Mouse (Mus musculus) embryonic facial prominence, embryonic 14.5 days (tissue): Measurements from ENCODE around the gene Kif12. TPM values are rescaled to one million over a fixed set of nuclear protein-coding genes. Genes with fewer than 3 reads are reported as not detected.

ENCODE experiments used
- ATAC-seq: fragments of 200-750 bp; cut with Nextera tagmentation; 2 replicates; pipeline ENCODE4 v1.8.0; 2017; ENCODE audit warnings: low read depth, moderate number of reproducible peaks, moderate TSS enrichment
- DNase-seq: peaks from one replicate; pipeline ENCODE4 v3.0.0-alpha.2; 2015; ENCODE audit warnings: low spot score
- H3K27ac ChIP-seq: fragments of 300-500 bp; sonication (generic); replicated peaks from 2 replicates; pipeline ENCODE4 v1.5.1; 2014; ENCODE audit warnings: low read depth, mild to moderate bottlenecking, low read length, moderate library complexity
- H3K27me3 ChIP-seq: fragments of 300-500 bp; sonication (generic); replicated peaks from 2 replicates; pipeline ENCODE4 v1.6.1; 2014; ENCODE audit warnings: low read length; ENCODE audit not compliant: control insufficient read depth, insufficient read depth
- H3K36me3 ChIP-seq: fragments of 300-500 bp; sonication (generic); 2 replicates; pipeline ENCODE4 v1.6.1; 2014; ENCODE audit warnings: low read length, mixed read lengths; ENCODE audit not compliant: control insufficient read depth, insufficient read depth
- H3K4me1 ChIP-seq: fragments of 300-500 bp; sonication (generic); 2 replicates; pipeline ENCODE4 v1.6.1; 2014; ENCODE audit warnings: antibody characterized with exemption, low read length; ENCODE audit not compliant: control insufficient read depth, insufficient read depth
- H3K4me2 ChIP-seq: fragments of 300-500 bp; sonication (generic); 2 replicates; pipeline ENCODE4 v1.6.1; 2014; ENCODE audit warnings: low read depth, mild to moderate bottlenecking, low read length, moderate library complexity, mixed read lengths
- H3K4me3 ChIP-seq: fragments of 300-500 bp; sonication (generic); 2 replicates; pipeline ENCODE4 v1.5.1; 2014; ENCODE audit warnings: low read depth, mild to moderate bottlenecking, low read length
- H3K9ac ChIP-seq: fragments of 300-500 bp; sonication (generic); 2 replicates; pipeline ENCODE4 v1.6.1; 2014; ENCODE audit warnings: low read depth, mild to moderate bottlenecking, low read length, moderate library complexity, mixed read lengths
- H3K9me3 ChIP-seq: fragments of 300-500 bp; sonication (generic); 2 replicates; pipeline ENCODE4 v1.6.1; 2016; ENCODE audit warnings: low read length; ENCODE audit not compliant: control insufficient read depth
- WGBS: fragments of 180-500 bp; shearing (Covaris S2); extraction: QIAGEN DNeasy Blood & Tissue Kit; methylation state at CpG from one replicate; pipeline ENCODE4 v1.1.7; 2014; 5-methylcytosine and 5-hydroxymethylcytosine counted together
- polyA plus RNA-seq: library from polyadenylated mRNA; unstranded; fragments of >200 nt; fragmentation: Nextera tagmentation; extraction: Ambion mirVana; gene quantifications from 2 replicates; pipeline ENCODE4 v1.2.1, GENCODE M21; 2014

Kif12 gene
- polyA plus RNA-seq, 1 experiment from 2014 or later = not detected

- Histone ChIP-seq H3K27ac (peak overlapping the region; percentile 83), H3K4me1 (peaks cover 16% of the 10 kb centered on the region), H3K27me3 (peaks cover 4% of the 10 kb centered on the region; the same call in 1 of the 2 replicates), H3K9ac (peak overlapping the region; percentile 88), H3K9me3 (no peaks in the 10 kb centered on the region), H3K4me2 (peak overlapping the region; percentile 67), H3K4me3 (peak overlapping the region; percentile 71), H3K36me3 (peaks cover 12% of the 10 kb centered on the region; the same call in 1 of the 2 replicates)
- ATAC-seq (peak; percentile 41), DNase-seq (peak; percentile 90)
- WGBS = under 1% methylated on average over 38 of the region's 71 CpGs
Measured at GRCm38 (mm10) chr4:63215185-63215992, 43.5 kb upstream of the Kif12 start.

GRCm38 (mm10) chr4:63213907-63214621 is 42.1 kb upstream of the Kif12 start, which contains the start of gene Col27a1:
Gene Col27a1, plus strand, starts transcription at chr4:63214004.
- DNase-seq (peak; percentile 87), ATAC-seq (peak; percentile 34; the same call in 1 of the 2 replicates)
- peak within 1 kb of the TSS; percentile 71 for H3K4me3 ChIP-seq
- H3K27me3 ChIP-seq = peaks cover 4% of the 10 kb centered on the region; the same call in 1 of the 2 replicates
- peak within 1 kb of the TSS; percentile 56 for H3K9ac ChIP-seq
- peak within 1 kb of the TSS; percentile 67 for H3K4me2 ChIP-seq
- H3K27ac ChIP-seq = peak within 1 kb of the TSS; percentile 52; the same call in 1 of the 2 replicates
- H3K4me1 ChIP-seq = peaks cover 16% of the 10 kb centered on the region
- H3K36me3 ChIP-seq = peaks cover 8% of the 10 kb centered on the region; the same call in 1 of the 2 replicates
- no peaks in the 10 kb centered on the region for H3K9me3 ChIP-seq
- WGBS = 2% methylated on average over 42 of the region's 61 CpGs

DNA sequence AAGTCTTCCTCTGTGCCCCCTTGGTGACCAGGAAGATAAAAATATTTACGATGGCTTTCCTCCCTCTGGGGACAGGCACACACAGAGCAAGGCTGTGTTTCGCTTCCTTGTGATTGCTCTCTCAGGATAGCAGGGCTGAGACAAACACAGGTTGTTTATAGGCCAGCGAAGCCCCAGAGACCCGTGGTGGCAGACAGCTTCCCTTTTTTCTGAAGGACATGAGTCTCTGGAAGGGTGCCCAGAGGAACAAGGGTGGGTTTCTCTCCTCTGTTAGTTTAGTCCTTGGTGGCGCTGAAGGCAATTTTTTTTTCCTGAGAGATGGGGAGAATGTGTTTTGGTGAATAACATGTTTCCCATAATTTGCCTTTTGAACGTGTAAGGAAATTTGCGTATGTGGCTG is 33.7 kb upstream of the Kif12 start:
- Histone ChIP-seq H3K9me3 (no peaks in the 10 kb centered on the region), H3K27me3 (no peaks in the 10 kb centered on the region), H3K4me1 (no peaks in the 10 kb centered on the region), H3K9ac (no peak overlapping the region), H3K4me2 (no peak overlapping the region), H3K4me3 (no peak overlapping the region), H3K36me3 (no peaks in the 10 kb centered on the region), H3K27ac (no peak overlapping the region)
- DNase-seq (peak; percentile 57), ATAC-seq (no peak)
- WGBS = 70% methylated on average over 7 of the region's 7 CpGs

- no peak overlapping the region for H3K27ac ChIP-seq
- H3K9me3 ChIP-seq = no peaks in the 10 kb centered on the region
- H3K27me3 ChIP-seq = no peaks in the 10 kb centered on the region
- no peak overlapping the region for H3K4me2 ChIP-seq
- H3K36me3 ChIP-seq = no peaks in the 10 kb centered on the region
- no peak for DNase-seq
- H3K4me1 ChIP-seq = no peaks in the 10 kb centered on the region
- no peak overlapping the region for H3K4me3 ChIP-seq
- no peak overlapping the region for H3K9ac ChIP-seq
- WGBS = 68% methylated on average over 7 of the region's 7 CpGs
- ATAC-seq = no peak
Measured at GRCm38 (mm10) chr4:63203874-63204273, 31.9 kb upstream of the Kif12 start.

DNA sequence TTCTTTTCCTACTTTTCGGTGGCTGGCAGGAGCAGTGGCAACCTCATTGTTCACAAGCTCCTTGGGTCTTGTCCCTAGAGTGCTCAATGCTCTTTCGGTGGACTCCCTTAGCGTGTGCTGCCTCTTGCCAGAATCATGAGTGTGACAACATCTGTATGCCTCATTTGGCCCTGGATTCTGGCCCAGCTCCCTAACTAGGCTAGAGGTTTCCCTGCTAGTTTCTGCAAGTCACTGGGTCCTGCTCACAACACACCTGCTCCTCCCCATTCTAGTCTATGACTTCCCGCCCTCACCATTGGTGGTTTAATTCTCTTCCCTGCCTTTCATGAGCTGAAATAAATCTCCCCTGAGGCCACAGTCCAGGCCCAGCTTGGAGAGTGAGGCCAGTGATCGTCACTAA is 27.4 kb upstream of the Kif12 start:
- Histone ChIP-seq H3K36me3 (no peaks in the 10 kb centered on the region), H3K4me3 (no peak overlapping the region), H3K9me3 (no peaks in the 10 kb centered on the region), H3K27ac (no peak overlapping the region), H3K4me2 (no peak overlapping the region), H3K27me3 (no peaks in the 10 kb centered on the region), H3K9ac (no peak overlapping the region), H3K4me1 (no peaks in the 10 kb centered on the region)
- WGBS = 85% methylated on average over 5 of the region's 5 CpGs
- DNase-seq = no peak
- no peak for ATAC-seq

DNA sequence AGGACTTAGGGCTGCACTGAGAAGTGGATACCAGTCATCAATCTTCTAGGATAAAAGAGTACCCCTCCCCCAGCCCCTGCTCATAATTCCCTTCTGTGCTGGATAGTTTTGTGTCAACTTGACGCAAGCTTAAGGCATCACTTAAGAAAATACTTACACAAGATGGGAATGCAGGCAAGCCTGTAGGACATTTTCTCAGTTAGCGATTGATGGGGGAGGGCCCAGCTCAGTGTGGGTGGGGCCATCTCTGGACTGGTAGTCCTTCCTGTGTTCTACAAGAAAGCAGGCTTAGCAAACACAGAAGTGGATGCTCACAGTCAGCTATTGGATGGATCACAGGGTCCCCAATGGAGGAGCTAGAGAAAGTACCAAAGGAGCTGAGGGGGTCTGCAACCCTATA is 22.4 kb upstream of the Kif12 start:
- no peak for ATAC-seq
- WGBS = 69% methylated on average over 2 of the region's 2 CpGs
- no peak overlapping the region for H3K27ac ChIP-seq
- no peaks in the 10 kb centered on the region for H3K9me3 ChIP-seq
- H3K9ac ChIP-seq = no peak overlapping the region
- H3K4me1 ChIP-seq = 0 out of 2 replicates have a peak, but pooled peaks cover 8% of the 10 kb centered on the region
- H3K4me3 ChIP-seq = no peak overlapping the region
- H3K27me3 ChIP-seq = no peaks in the 10 kb centered on the region
- no peak for DNase-seq
- no peak overlapping the region for H3K4me2 ChIP-seq
- no peaks in the 10 kb centered on the region for H3K36me3 ChIP-seq

DNA sequence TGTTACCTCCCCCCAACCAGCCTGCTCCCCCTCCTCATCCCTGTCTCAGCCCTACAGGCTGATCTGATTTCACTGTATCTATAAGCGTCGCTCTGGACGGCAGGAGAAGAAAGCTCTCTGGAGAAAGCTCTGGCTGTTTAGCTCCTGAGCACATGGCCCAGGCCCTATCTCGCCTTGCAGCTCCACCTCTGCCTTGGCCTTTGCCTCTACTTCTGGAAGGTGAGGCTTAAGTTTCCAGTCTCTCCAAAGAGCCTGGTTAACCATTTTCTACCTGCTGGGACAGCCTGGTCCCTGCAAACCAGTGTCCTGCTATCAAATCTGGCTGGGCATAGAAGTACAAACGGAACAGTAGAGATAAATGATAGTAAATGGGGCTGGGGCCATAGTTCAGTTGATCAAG is 19.7 kb upstream of the Kif12 start:
- H3K36me3 ChIP-seq = no peaks in the 10 kb centered on the region
- no peak for DNase-seq
- no peak overlapping the region for H3K4me3 ChIP-seq
- no peaks in the 10 kb centered on the region for H3K27me3 ChIP-seq
- 0 out of 2 replicates have a peak, but pooled peaks cover 8% of the 10 kb centered on the region for H3K4me1 ChIP-seq
- ATAC-seq = peak; percentile 31
- 43% methylated on average over 4 of the region's 5 CpGs for WGBS
- H3K9ac ChIP-seq = no peak overlapping the region
- H3K27ac ChIP-seq = no peak overlapping the region
- H3K9me3 ChIP-seq = no peaks in the 10 kb centered on the region
- H3K4me2 ChIP-seq = no peak overlapping the region

GRCm38 (mm10) chr4:63186281-63186870 is 14.4 kb upstream of the Kif12 start:
- no peak overlapping the region for H3K9ac ChIP-seq
- H3K9me3 ChIP-seq = no peaks in the 10 kb centered on the region
- H3K4me1 ChIP-seq = 0 out of 2 replicates have a peak, but pooled peaks cover 2% of the 10 kb centered on the region
- H3K4me3 ChIP-seq = no peak overlapping the region
- no peaks in the 10 kb centered on the region for H3K36me3 ChIP-seq
- peak overlapping the region; percentile 69 for H3K27ac ChIP-seq
- ATAC-seq = peak; percentile 82
- no peaks in the 10 kb centered on the region for H3K27me3 ChIP-seq
- no peak overlapping the region for H3K4me2 ChIP-seq
- 43% methylated on average over 21 of the region's 21 CpGs for WGBS
- DNase-seq = peak; percentile 60
